Mouse (Mus musculus): Measurements from ENCODE around the gene Btbd9.

DNA sequence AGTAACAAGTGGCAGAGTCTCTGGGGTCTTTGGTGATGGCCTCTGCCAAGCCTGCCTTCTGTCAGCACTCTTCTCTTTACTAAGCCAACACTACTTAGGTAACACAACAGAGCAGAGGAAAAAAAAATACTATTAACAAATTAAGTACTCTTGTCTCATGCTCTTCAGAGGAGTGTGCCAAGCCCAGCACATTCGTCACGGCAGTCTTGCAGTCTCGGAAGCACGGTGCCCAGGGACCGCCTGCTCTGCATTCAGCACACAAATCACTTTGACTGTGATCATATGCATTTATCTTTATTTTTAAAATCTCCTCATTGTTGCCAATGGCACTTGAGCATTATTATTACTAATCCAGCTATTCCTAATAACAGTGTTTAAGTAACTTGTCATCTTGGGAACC is 116.6 kb downstream of the Btbd9 start:
- TF ChIP-seq SMC3 (IDR thresholded peaks at IDR 0.05; ENCODE audit: low read depth, low read length) (no peak), POLR2A (IDR thresholded peaks at IDR 0.05; ENCODE audit: control insufficient read depth in 1 of 2, insufficient read depth in 1 of 2, low read depth in 1 of 2, low read length in 2 of 2, poor library complexity in 1 of 2) (no peak)

All from MEL (cell line).